Mouse (Mus musculus) bone marrow, adult 2 months (tissue): ENCODE measurements around the gene Pmfbp1.

Experiments
- CTCF ChIP-seq: fragments of 200-500 bp; IDR thresholded peaks from 2 replicates; pipeline ENCODE4 v1.5.1; 2011; ENCODE audit warnings: low read length, control low read depth; ENCODE audit not compliant: control insufficient read depth, insufficient read depth
- POLR2A ChIP-seq: fragments of 200-500 bp; IDR thresholded peaks from 2 replicates; pipeline ENCODE4 v1.6.1; 2011; ENCODE audit warnings: low read depth, mild to moderate bottlenecking, control low read depth, low read length, borderline replicate concordance; ENCODE audit not compliant: control insufficient read depth

- TF ChIP-seq CTCF, result no peak
- no peak for TF ChIP-seq POLR2A
Measured at GRCm38 (mm10) chr8:109571139-109571538, 77.3 kb downstream of the Pmfbp1 start.
